Mouse (Mus musculus) megakaryocyte, embryonic 14.5 days (primary cell): ENCODE data around the gene Nudt3. TPM values are rescaled to one million over a fixed set of nuclear protein-coding genes. Genes with fewer than 3 reads are reported as not detected.

Experiments
- H3K27me3 ChIP-seq: replicated peaks from 2 replicates; pipeline ENCODE3; 2012; ENCODE audit warnings: inconsistent platforms
- H3K36me3 ChIP-seq: replicated peaks from 2 replicates; pipeline ENCODE3; 2012; ENCODE audit warnings: low read length, inconsistent platforms, mixed read lengths
- H3K4me1 ChIP-seq: 2 replicates; pipeline ENCODE4 v1.6.1; 2012; ENCODE audit warnings: inconsistent platforms
- H3K4me3 ChIP-seq: replicated peaks from 2 replicates; pipeline ENCODE3; 2012; ENCODE audit warnings: moderate library complexity, mild to moderate bottlenecking, inconsistent platforms
- H3K9me3 ChIP-seq: 2 replicates; pipeline ENCODE4 v1.6.1; 2012; ENCODE audit warnings: inconsistent platforms
- FLI1 ChIP-seq: IDR thresholded peaks from 2 replicates; pipeline ENCODE4 v1.6.1; 2012; ENCODE audit warnings: low read length, inconsistent platforms, mixed read lengths
- GATA1 ChIP-seq: IDR thresholded peaks from 3 replicates; pipeline ENCODE4 v1.6.1; 2012; ENCODE audit warnings: mixed read lengths, low read length, inconsistent platforms, borderline replicate concordance
- polyA plus RNA-seq: library from polyadenylated mRNA; stranded (reverse); fragments of >175 nt; gene quantifications from 2 replicates; pipeline ENCODE4 v1.2.3, GENCODE M21; 2012; ENCODE audit warnings: low replicate concordance; ENCODE audit not compliant: insufficient read depth

Gene Nudt3
- polyA plus RNA-seq, 1 experiment: 272 TPM

DNA sequence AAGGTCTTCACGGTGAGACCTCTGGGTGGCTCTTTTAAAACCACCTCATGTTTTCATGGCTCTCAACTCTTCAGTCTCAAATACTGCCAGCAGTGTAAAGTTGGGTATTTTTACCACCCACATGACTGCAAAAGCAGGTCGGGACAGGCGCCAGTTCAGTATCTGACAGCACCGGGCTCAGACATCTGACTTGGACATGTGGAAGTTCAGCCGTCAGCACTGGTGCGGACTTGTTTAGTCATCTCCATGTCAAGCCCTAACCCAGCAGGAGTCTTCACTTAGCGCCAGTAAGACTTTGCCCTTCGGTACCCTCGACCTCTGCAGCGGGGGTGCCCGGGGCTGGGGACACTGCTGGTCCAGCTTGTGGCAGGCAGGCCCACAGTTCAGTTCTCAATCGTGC is 36.0 kb downstream of the Nudt3 start:
- H3K4me1 ChIP-seq: peaks cover 100% of the 10 kb centered on the region
- peak overlapping the region; percentile 6 for H3K4me3 ChIP-seq
- peaks cover 96% of the 10 kb centered on the region for H3K36me3 ChIP-seq
- H3K27me3 ChIP-seq: no peaks in the 10 kb centered on the region
- H3K9me3 ChIP-seq: no peaks in the 10 kb centered on the region
- TF ChIP-seq FLI1 (no peak), GATA1 (no peak)

DNA sequence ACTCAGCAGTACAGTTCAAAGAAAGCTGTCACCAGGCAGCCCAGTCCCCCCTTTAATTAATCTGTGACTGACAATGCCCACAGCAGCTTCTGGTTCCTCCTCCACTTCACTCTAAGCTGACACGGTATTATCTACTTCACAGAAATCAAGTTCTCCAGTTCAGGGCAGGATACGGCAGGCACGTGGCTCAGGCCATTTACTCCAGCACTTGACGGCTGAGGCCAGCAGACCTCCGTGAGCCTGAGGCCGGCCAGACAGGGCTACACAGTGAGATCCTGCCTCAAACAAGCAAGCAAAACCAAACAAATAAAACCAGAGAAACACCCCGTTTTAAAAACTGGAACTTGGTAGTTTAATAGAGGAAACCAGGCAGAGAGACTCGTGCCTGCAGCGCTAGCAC is 36.6 kb downstream of the Nudt3 start:
- Histone ChIP-seq H3K9me3 (no peaks in the 10 kb centered on the region), H3K4me3 (peak overlapping the region; percentile 28), H3K4me1 (peaks cover 100% of the 10 kb centered on the region), H3K27me3 (no peaks in the 10 kb centered on the region), H3K36me3 (peaks cover 96% of the 10 kb centered on the region)
- TF ChIP-seq FLI1 (no peak), GATA1 (no peak)

DNA sequence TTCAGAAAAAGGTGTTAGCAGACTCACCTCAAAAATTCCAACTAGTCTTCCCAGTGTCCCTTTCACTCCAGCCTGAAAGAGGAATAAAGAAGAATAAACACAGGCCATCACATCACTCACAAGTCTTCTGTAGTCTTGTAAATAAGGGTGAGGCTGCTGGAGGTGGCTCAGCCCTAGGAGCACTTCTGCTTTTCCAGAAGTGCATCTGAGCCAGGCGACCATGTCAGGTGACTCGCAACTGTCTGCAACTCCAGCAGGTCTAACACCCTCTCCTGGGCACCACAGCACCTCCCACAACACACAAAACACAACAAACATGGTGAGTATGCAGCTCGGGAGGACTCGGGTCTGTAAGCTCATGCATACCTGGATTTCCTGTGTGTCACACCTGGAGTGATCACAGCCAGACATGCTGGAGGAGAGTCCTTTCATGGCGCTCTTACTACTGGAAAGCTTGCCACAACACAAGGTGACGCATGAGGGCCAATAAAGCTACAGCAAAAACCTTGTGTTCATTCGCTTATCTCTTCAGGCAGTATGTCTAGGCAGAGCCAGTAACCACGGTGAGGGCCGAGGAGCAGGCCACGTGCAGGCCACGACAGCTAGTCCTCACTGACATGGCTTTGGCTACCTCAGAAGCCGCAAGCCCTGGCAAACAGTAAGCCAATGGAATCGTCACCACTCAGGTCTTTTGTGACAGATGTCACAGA is 40.0 kb downstream of the Nudt3 start:
- Histone ChIP-seq H3K9me3 (no peaks in the 10 kb centered on the region), H3K4me3 (peak overlapping the region; percentile 48), H3K27me3 (no peaks in the 10 kb centered on the region), H3K4me1 (peaks cover 91% of the 10 kb centered on the region), H3K36me3 (peaks cover 95% of the 10 kb centered on the region)
- TF ChIP-seq FLI1 (no peak), GATA1 (no peak; the same call in 2 of the 3 replicates)

GRCm38 (mm10) chr17:27580392-27581068 is 42.8 kb downstream of the Nudt3 start:
- H3K4me1 ChIP-seq: peaks cover 87% of the 10 kb centered on the region

GRCm38 (mm10) chr17:27579816-27580215 is 43.5 kb downstream of the Nudt3 start:
- H3K27me3 ChIP-seq: no peaks in the 10 kb centered on the region
- TF ChIP-seq FLI1 (no peak), GATA1 (no peak)
- H3K36me3 ChIP-seq: peaks cover 94% of the 10 kb centered on the region
- no peaks in the 10 kb centered on the region for H3K9me3 ChIP-seq
- H3K4me3 ChIP-seq: no peak overlapping the region
- peaks cover 87% of the 10 kb centered on the region for H3K4me1 ChIP-seq

More at GRCm38 (mm10) chr17:27580392-27581068, 42.8 kb downstream of the Nudt3 start:
- Histone ChIP-seq H3K9me3 (no peaks in the 10 kb centered on the region), H3K27me3 (no peaks in the 10 kb centered on the region), H3K36me3 (peaks cover 94% of the 10 kb centered on the region), H3K4me3 (no peak overlapping the region)
- no peak for TF ChIP-seq GATA1

GRCm38 (mm10) chr17:27578487-27578886 is 44.8 kb downstream of the Nudt3 start:
- Histone ChIP-seq H3K27me3 (no peaks in the 10 kb centered on the region), H3K4me1 (peaks cover 87% of the 10 kb centered on the region), H3K4me3 (no peak overlapping the region), H3K36me3 (peaks cover 94% of the 10 kb centered on the region), H3K9me3 (no peaks in the 10 kb centered on the region)
- TF ChIP-seq GATA1 (no peak), FLI1 (no peak)

DNA sequence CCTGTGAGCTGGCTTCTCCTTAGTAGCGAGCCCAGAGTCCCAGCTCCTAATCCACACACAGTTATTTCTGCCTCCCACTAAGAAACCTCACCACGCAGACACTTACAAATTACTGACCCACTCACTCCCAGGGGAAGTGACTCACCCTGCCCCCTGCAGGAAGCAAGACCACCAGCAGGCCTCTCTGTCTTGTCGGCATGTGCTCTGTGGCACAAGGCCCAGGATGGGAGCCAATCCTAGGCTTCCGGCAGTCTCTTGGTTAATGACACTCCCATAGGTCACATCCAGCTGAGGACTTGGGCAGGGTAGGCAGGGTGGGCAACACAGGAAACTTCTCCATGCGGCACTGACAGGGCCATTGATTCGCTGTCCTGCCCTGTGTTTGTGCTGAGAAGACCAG is 45.8 kb downstream of the Nudt3 start:
- no peaks in the 10 kb centered on the region for H3K27me3 ChIP-seq
- H3K9me3 ChIP-seq: no peaks in the 10 kb centered on the region
- H3K4me3 ChIP-seq: no peak overlapping the region
- H3K36me3 ChIP-seq: peaks cover 91% of the 10 kb centered on the region
- no peak for TF ChIP-seq GATA1
- peaks cover 84% of the 10 kb centered on the region for H3K4me1 ChIP-seq

DNA sequence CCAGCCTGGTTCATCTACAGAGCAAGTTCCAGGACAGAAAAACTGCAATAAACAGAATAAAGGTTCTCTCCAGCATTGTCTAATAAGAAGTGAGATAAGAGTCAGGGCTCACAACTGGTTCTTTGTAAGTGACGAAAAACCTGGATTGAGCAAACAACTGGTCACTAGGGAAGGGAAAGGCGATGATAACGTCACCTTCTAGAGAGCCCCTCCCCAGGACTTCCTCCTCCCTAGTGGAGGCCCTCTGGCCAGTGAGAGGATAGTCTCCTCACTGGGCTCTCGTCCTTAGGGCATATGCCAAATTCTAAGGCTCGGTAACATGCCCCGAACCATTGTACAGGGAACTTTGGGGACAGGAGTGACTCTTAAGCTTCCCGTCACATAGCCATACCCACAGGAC is 47.2 kb downstream of the Nudt3 start:
- Histone ChIP-seq H3K4me3 (no peak overlapping the region), H3K9me3 (no peaks in the 10 kb centered on the region), H3K27me3 (no peaks in the 10 kb centered on the region), H3K36me3 (peaks cover 90% of the 10 kb centered on the region), H3K4me1 (peaks cover 88% of the 10 kb centered on the region)
- TF ChIP-seq FLI1 (no peak), GATA1 (no peak)

- H3K36me3 ChIP-seq: peaks cover 90% of the 10 kb centered on the region
- TF ChIP-seq GATA1 (no peak), FLI1 (no peak)
Measured at GRCm38 (mm10) chr17:27575116-27575776, 48.0 kb downstream of the Nudt3 start.

More at GRCm38 (mm10) chr17:27575116-27575776, 48.0 kb downstream of the Nudt3 start:
- Histone ChIP-seq H3K4me1 (peaks cover 89% of the 10 kb centered on the region), H3K9me3 (no peaks in the 10 kb centered on the region), H3K27me3 (no peaks in the 10 kb centered on the region), H3K4me3 (no peak overlapping the region)
